Comparison of ENCODE assay signal across 19 mouse cellular contexts in the genomic region with DNA sequence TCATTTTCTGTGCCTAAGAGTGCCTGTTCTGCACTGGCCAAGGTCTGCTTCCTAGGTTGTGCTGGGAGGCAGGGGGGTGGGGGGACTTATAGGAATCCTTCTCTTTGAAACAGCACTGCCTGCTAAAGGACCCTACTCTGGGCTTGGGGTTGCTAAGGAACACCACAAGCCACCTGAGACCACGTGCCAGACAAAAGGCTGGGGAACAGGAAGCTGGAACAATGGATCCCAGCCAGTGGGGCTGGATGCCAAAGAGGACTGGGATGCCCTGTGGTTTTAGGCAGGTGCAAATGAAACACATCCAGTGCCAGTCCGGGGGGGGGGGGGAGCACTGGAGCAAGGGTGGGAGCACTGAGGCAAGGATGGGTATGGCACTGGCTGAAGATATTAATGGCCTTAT. TPM values are rescaled to one million over a fixed set of nuclear protein-coding genes. Genes with fewer than 3 reads are reported as not detected.
DNase-seq lines count a peak whose midpoint lies in the region; ATAC-seq and TF ChIP-seq lines count a peak whose summit lies in the region.
"Had no signal": no experiment of that assay in that cellular context is flagged by ENCODE, and none has a peak within 500 bp of the region (broad histone marks: within the 10 kb centered on the region; RNA-seq: fewer than 3 reads in every experiment).

No protein-coding gene starts in this region.

- H3K36me3 ChIP-seq in forebrain, postnatal 0 days (ENCODE audit: insufficient read depth) = no peaks in the 10 kb centered on the region
- no peaks in the 10 kb centered on the region for H3K36me3 ChIP-seq in forebrain, embryonic 16.5 days (ENCODE audit: control insufficient read depth, insufficient read depth)
- H3K36me3 ChIP-seq in limb, embryonic 10.5 days = no peaks in the 10 kb centered on the region
- H3K36me3 ChIP-seq: liver, embryonic 12.5 days; neural tube, embryonic 15.5 days had no signal

- peaks cover 4% of the 10 kb centered on the region; the same call in 1 of the 2 replicates for H3K4me1 ChIP-seq in forebrain, postnatal 0 days (ENCODE audit: insufficient read depth)
- peaks cover 18% of the 10 kb centered on the region for H3K4me1 ChIP-seq in forebrain, embryonic 16.5 days (replicated peaks; ENCODE audit: control insufficient read depth, insufficient read depth, low read length)
- H3K4me1 ChIP-seq in lung, adult 2 months (ENCODE audit: control insufficient read depth, insufficient read depth, low read length) = peaks cover 5% of the 10 kb centered on the region; the same call in 1 of the 2 replicates
- peaks cover 51% of the 10 kb centered on the region for H3K4me1 ChIP-seq in limb, embryonic 10.5 days

- no peaks in the 10 kb centered on the region for H3K27me3 ChIP-seq in forebrain, postnatal 0 days (ENCODE audit: insufficient read depth, low read length)
- H3K27me3 ChIP-seq in forebrain, embryonic 16.5 days (replicated peaks; ENCODE audit: control insufficient read depth, insufficient read depth, low read length) = no peaks in the 10 kb centered on the region
- peaks cover 4% of the 10 kb centered on the region; the same call in 1 of the 2 replicates for H3K27me3 ChIP-seq in limb, embryonic 10.5 days (ENCODE audit: low read depth, poor library complexity, severe bottlenecking)

- no peak overlapping the region for H3K27ac ChIP-seq in forebrain, postnatal 0 days (ENCODE audit: low read depth, low read length)
- no peak overlapping the region for H3K27ac ChIP-seq in forebrain, embryonic 16.5 days (ENCODE audit: low read length)
- H3K27ac ChIP-seq in limb, embryonic 10.5 days = peak overlapping the region; percentile 42; the same call in 1 of the 2 replicates
- H3K27ac ChIP-seq: liver, embryonic 12.5 days; macrophage; neural tube, embryonic 15.5 days had no signal

- no peaks in the 10 kb centered on the region for H3K9me3 ChIP-seq in forebrain, postnatal 0 days (ENCODE audit: low read length)
- H3K9me3 ChIP-seq in forebrain, embryonic 16.5 days (ENCODE audit: control insufficient read depth, low read length) = no peaks in the 10 kb centered on the region
- H3K9me3 ChIP-seq in limb, embryonic 10.5 days (replicated peaks) = no peaks in the 10 kb centered on the region
- H3K9me3 ChIP-seq: liver, embryonic 12.5 days; neural tube, embryonic 15.5 days had no signal

- no peak overlapping the region for H3K4me2 ChIP-seq in forebrain, postnatal 0 days (ENCODE audit: low read depth)
- no peak overlapping the region for H3K4me2 ChIP-seq in forebrain, embryonic 16.5 days (ENCODE audit: low read length)
- H3K4me2 ChIP-seq: heart, embryonic 11.5 days; liver, embryonic 12.5 days; neural tube, embryonic 15.5 days had no signal

- WGBS in forebrain, postnatal 0 days = 3% methylated on average over 2 of the region's 2 CpGs
- WGBS in forebrain, embryonic 16.5 days = 0% methylated on average over 2 of the region's 2 CpGs
- WGBS in lung, adult 2 months = 23% methylated on average over 2 of the region's 2 CpGs
- WGBS in limb, embryonic 10.5 days = 21% methylated on average over 2 of the region's 2 CpGs

- TF ChIP-seq POLR2A in lung, adult 2 months (IDR thresholded peaks at IDR 0.05; ENCODE audit: borderline replicate concordance, extremely low read depth, low read depth, low read length) = no peak

- no peak overlapping the region for H3K9ac ChIP-seq in forebrain, postnatal 0 days
- H3K9ac ChIP-seq in forebrain, embryonic 16.5 days (replicated peaks; ENCODE audit: low read depth, low read length) = no peak overlapping the region
- H3K9ac ChIP-seq: liver, embryonic 12.5 days; neural tube, embryonic 15.5 days had no signal

- DNase-seq in forebrain, postnatal 0 days = peak; percentile 17
- peak; percentile 23 for DNase-seq in lung, postnatal 25 days (ENCODE audit: low spot score)
- no peak for DNase-seq in lung, adult 2 months
- peak; percentile 43 for DNase-seq in Muller cell, postnatal 12 days (ENCODE audit: inconsistent ontology term)
- DNase-seq in limb, embryonic 10.5 days (ENCODE audit: low spot score) = no peak
- no peak for DNase-seq in heart, adult 11 months
- DNase-seq in left cerebral cortex, adult 18-20 months (ENCODE audit: low spot score in 2 of 2) = no peak
- DNase-seq: cerebellum, adult 2 months; gastrocnemius, postnatal 25 days; kidney, adult 18-20 months had no signal

- no peak for TF ChIP-seq CTCF in forebrain, postnatal 0 days (IDR thresholded peaks at IDR 0.05; ENCODE audit: low read depth)
- TF ChIP-seq CTCF in lung, adult 2 months (IDR thresholded peaks at IDR 0.05; ENCODE audit: insufficient read depth, low read length) = no peak

- H3K4me3 ChIP-seq in forebrain, postnatal 0 days (ENCODE audit: low read depth, low read length) = no peak overlapping the region
- no peak overlapping the region for H3K4me3 ChIP-seq in forebrain, embryonic 16.5 days (replicated peaks; ENCODE audit: low read length)
- no peak overlapping the region for H3K4me3 ChIP-seq in lung, adult 2 months (replicated peaks; ENCODE audit: extremely low read depth, low read depth, low read length)
- H3K4me3 ChIP-seq in limb, embryonic 10.5 days = no peak overlapping the region
- H3K4me3 ChIP-seq: liver, embryonic 12.5 days; neural tube, embryonic 15.5 days had no signal

- no peak for ATAC-seq in forebrain, postnatal 0 days
- no peak for ATAC-seq in forebrain, embryonic 16.5 days
- ATAC-seq: liver, embryonic 12.5 days had no signal

RNA-seq across cellular contexts. Expression of a gene that starts 2.1 kb away (rescaled TPM):
- total RNA-seq in forebrain, postnatal 0 days (2014; rRNA removed) = 0.38 TPM in 1 of 2 replicates, not detected in the other
- 0.18 and 0.58 TPM in 2 replicates for polyA plus RNA-seq in forebrain, postnatal 0 days (2015; fragmentation: Nextera tagmentation; extraction: Ambion mirVana)
- 0.46 and 0.53 TPM in 2 replicates for polyA plus RNA-seq in forebrain, embryonic 16.5 days (2015; fragmentation: Nextera tagmentation; extraction: Ambion mirVana)
- polyA plus RNA-seq in lung, adult 2 months (2012; rRNA removed) = not detected in 2 replicates
- polyA plus RNA-seq in limb, embryonic 10.5 days (2016; fragmentation: Nextera tagmentation; extraction: Ambion mirVana) = 0.14 TPM in 1 of 2 replicates, not detected in the other
- under 1 TPM in 1 of 2 experiments, not detected in 1; 0.33 TPM for total RNA-seq in left cerebral cortex, adult 18-20 months (2021)
- total RNA-seq: gastrocnemius, postnatal 25 days; hematopoietic stem cell, adult 5-6 weeks; left cerebral cortex, postnatal 10 days; monocyte, adult 5-6 weeks had no signal
- polyA plus RNA-seq: C2C12; heart, embryonic 11.5 days; liver, embryonic 12.5 days; macrophage had no signal

RNA-seq across cellular contexts. Expression of a gene that starts 4.5 kb away (rescaled TPM):
- 22.2 and 29.8 TPM in 2 replicates for total RNA-seq in forebrain, postnatal 0 days (2014; rRNA removed)
- 13.4 and 13.5 TPM in 2 replicates for polyA plus RNA-seq in forebrain, postnatal 0 days (2015; fragmentation: Nextera tagmentation; extraction: Ambion mirVana)
- 24.2 and 28.7 TPM in 2 replicates for polyA plus RNA-seq in forebrain, embryonic 16.5 days (2015; fragmentation: Nextera tagmentation; extraction: Ambion mirVana)
- polyA plus RNA-seq in lung, adult 2 months (2012; rRNA removed) = 11.8 and 16.3 TPM in 2 replicates
- polyA plus RNA-seq in limb, embryonic 10.5 days (2016; fragmentation: Nextera tagmentation; extraction: Ambion mirVana) = 40.2 and 53.4 TPM in 2 replicates
- 1 to 10 TPM; 8.4 to 8.6 TPM for total RNA-seq in left cerebral cortex, adult 18-20 months (2021)
- total RNA-seq: hematopoietic stem cell, adult 5-6 weeks; monocyte, adult 5-6 weeks had no signal
- polyA plus RNA-seq: macrophage had no signal

RNA-seq across cellular contexts. Expression of a gene that starts 5.6 kb away (rescaled TPM):
- 17.9 and 19.9 TPM in 2 replicates for total RNA-seq in forebrain, postnatal 0 days (2014; rRNA removed)
- polyA plus RNA-seq in forebrain, postnatal 0 days (2015; fragmentation: Nextera tagmentation; extraction: Ambion mirVana) = 17.7 and 22.7 TPM in 2 replicates
- 3.7 and 4.0 TPM in 2 replicates for polyA plus RNA-seq in forebrain, embryonic 16.5 days (2015; fragmentation: Nextera tagmentation; extraction: Ambion mirVana)
- 0.69 and 2.2 TPM in 2 replicates for polyA plus RNA-seq in lung, adult 2 months (2012; rRNA removed)
- polyA plus RNA-seq in limb, embryonic 10.5 days (2016; fragmentation: Nextera tagmentation; extraction: Ambion mirVana) = 0.38 and 1.2 TPM in 2 replicates
- total RNA-seq in left cerebral cortex, adult 18-20 months (2021) = 10 to 100 TPM; 45.2 to 52.0 TPM
- total RNA-seq: hematopoietic stem cell, adult 5-6 weeks; monocyte, adult 5-6 weeks had no signal
- polyA plus RNA-seq: C2C12; liver, embryonic 12.5 days; macrophage had no signal

RNA-seq across cellular contexts. Expression of a gene that starts 17.5 kb away (rescaled TPM):
- total RNA-seq in forebrain, postnatal 0 days (2014; rRNA removed) = 327 and 359 TPM in 2 replicates
- 230 and 282 TPM in 2 replicates for polyA plus RNA-seq in forebrain, postnatal 0 days (2015; fragmentation: Nextera tagmentation; extraction: Ambion mirVana)
- 128 and 185 TPM in 2 replicates for polyA plus RNA-seq in forebrain, embryonic 16.5 days (2015; fragmentation: Nextera tagmentation; extraction: Ambion mirVana)
- 61.8 and 63.8 TPM in 2 replicates for polyA plus RNA-seq in lung, adult 2 months (2012; rRNA removed)
- 31.2 and 52.7 TPM in 2 replicates for polyA plus RNA-seq in limb, embryonic 10.5 days (2016; fragmentation: Nextera tagmentation; extraction: Ambion mirVana)
- 100 to 1,000 TPM; 571 to 605 TPM for total RNA-seq in left cerebral cortex, adult 18-20 months (2021)
- polyA plus RNA-seq: macrophage had no signal

RNA-seq across cellular contexts. Expression of a gene that starts 36.3 kb away (rescaled TPM):
- 0.23 and 5.8 TPM in 2 replicates for total RNA-seq in forebrain, postnatal 0 days (2014; rRNA removed)
- polyA plus RNA-seq in forebrain, postnatal 0 days (2015; fragmentation: Nextera tagmentation; extraction: Ambion mirVana) = 2.3 and 2.5 TPM in 2 replicates
- 0.65 and 0.99 TPM in 2 replicates for polyA plus RNA-seq in forebrain, embryonic 16.5 days (2015; fragmentation: Nextera tagmentation; extraction: Ambion mirVana)
- polyA plus RNA-seq in lung, adult 2 months (2012; rRNA removed) = 82.5 and 128 TPM in 2 replicates
- polyA plus RNA-seq in limb, embryonic 10.5 days (2016; fragmentation: Nextera tagmentation; extraction: Ambion mirVana) = 1.5 and 2.3 TPM in 2 replicates
- 1 to 10 TPM; 3.8 to 5.0 TPM for total RNA-seq in left cerebral cortex, adult 18-20 months (2021)
- total RNA-seq: hematopoietic stem cell, adult 5-6 weeks; monocyte, adult 5-6 weeks had no signal
- polyA plus RNA-seq: macrophage had no signal

Comparison
In these comparisons a context has a peak if more than half of its experiments do, and no peak if none do; other contexts are left out.
1. DNase-seq: peak in forebrain, postnatal 0 days (single experiment), lung, postnatal 25 days (single experiment) and Muller cell, postnatal 12 days (single experiment); none in lung, adult 2 months (single experiment), limb, embryonic 10.5 days (single experiment), heart, adult 11 months (single experiment) and left cerebral cortex, adult 18-20 months (0 of 2).